Mouse (Mus musculus): ENCODE measurements around the gene Olfr96. TPM values are rescaled to one million over a fixed set of nuclear protein-coding genes. Genes with fewer than 3 reads are reported as not detected.
A peak's percentile ranks its signal among the peaks of the same experiment; 100 is the strongest.
"Not testable (repeated sequence)": the region's sequence is repeated elsewhere in the genome, so short reads cannot be mapped to it uniquely, and the experiment has no call there.

Olfr96 gene
- polyA plus RNA-seq, 1 experiment from 2014 or later, result not detected

- no peaks in the 10 kb centered on the region for H3K36me3 ChIP-seq
- no peak within 1 kb of the TSS for H3K4me3 ChIP-seq
- no peaks in the 10 kb centered on the region for H3K9me3 ChIP-seq
- 84% methylated on average over 3 of the region's 3 CpGs for WGBS
- no peak within 1 kb of the TSS for H3K9ac ChIP-seq
- H3K4me1 ChIP-seq (replicated peaks), result 0 out of 2 replicates have a peak, but pooled peaks cover 4% of the 10 kb centered on the region
- peaks cover 8% of the 10 kb centered on the region; the same call in 1 of the 2 replicates for H3K27me3 ChIP-seq
- ATAC-seq (ENCODE audit: low FRiP score, low read depth), result no peak
- no peak within 1 kb of the TSS for H3K4me2 ChIP-seq
- H3K27ac ChIP-seq (replicated peaks), result no peak within 1 kb of the TSS
These were observed 6.9 kb upstream of the Olfr96 start, which contains the start of gene Olfr95 for GRCm38 (mm10) chr17:37213018-37213417. TSS of gene Olfr95 (minus strand) at chr17:37213118.

GRCm38 (mm10) chr17:37218486-37218885 is 1.5 kb upstream of the Olfr96 start:
- no peaks in the 10 kb centered on the region for H3K27me3 ChIP-seq
- 88% methylated on average over 3 of the region's 3 CpGs for WGBS
- no peak for ATAC-seq (ENCODE audit: low FRiP score, low read depth)

GRCm38 (mm10) chr17:37221879-37222278 is 1.9 kb downstream of the Olfr96 start:
- 31% methylated on average over 1 of the region's 1 CpGs for WGBS

More at GRCm38 (mm10) chr17:37218486-37218885, 1.5 kb upstream of the Olfr96 start:
- Histone ChIP-seq H3K4me3 (no peak overlapping the region), H3K4me1 (replicated peaks) (no peaks in the 10 kb centered on the region), H3K4me2 (no peak overlapping the region), H3K9me3 (no peaks in the 10 kb centered on the region), H3K36me3 (no peaks in the 10 kb centered on the region), H3K9ac (no peak overlapping the region), H3K27ac (replicated peaks) (no peak overlapping the region)

GRCm38 (mm10) chr17:37237230-37237629 is 17.3 kb downstream of the Olfr96 start, which contains the start of gene Olfr97:
TSS of gene Olfr97 (minus strand) at chr17:37237330.
- H3K36me3 ChIP-seq; ATAC-seq (ENCODE audit: low FRiP score, low read depth); H3K4me2 ChIP-seq; H3K27ac ChIP-seq (replicated peaks); H3K9ac ChIP-seq; H3K4me1 ChIP-seq (replicated peaks); H3K27me3 ChIP-seq; H3K9me3 ChIP-seq; H3K4me3 ChIP-seq: not testable (repeated sequence)
- 95% methylated on average over 2 of the region's 2 CpGs for WGBS

More at GRCm38 (mm10) chr17:37221879-37222278, 1.9 kb downstream of the Olfr96 start:
- Histone ChIP-seq H3K4me2 (no peak overlapping the region), H3K9ac (no peak overlapping the region), H3K27me3 (no peaks in the 10 kb centered on the region), H3K4me3 (no peak overlapping the region), H3K27ac (replicated peaks) (no peak overlapping the region), H3K4me1 (replicated peaks) (no peaks in the 10 kb centered on the region), H3K9me3 (no peaks in the 10 kb centered on the region), H3K36me3 (no peaks in the 10 kb centered on the region)
- no peak for ATAC-seq (ENCODE audit: low FRiP score, low read depth)

GRCm38 (mm10) chr17:37242198-37242597 is 22.3 kb downstream of the Olfr96 start:
- no peaks in the 10 kb centered on the region for H3K27me3 ChIP-seq
- no peak overlapping the region for H3K4me2 ChIP-seq
- no peak overlapping the region for H3K9ac ChIP-seq
- WGBS, result 58% methylated on average over 3 of the region's 3 CpGs
- H3K36me3 ChIP-seq, result no peaks in the 10 kb centered on the region
- ATAC-seq (ENCODE audit: low FRiP score, low read depth), result no peak
- no peak overlapping the region for H3K4me3 ChIP-seq
- H3K9me3 ChIP-seq, result no peaks in the 10 kb centered on the region
- H3K4me1 ChIP-seq (replicated peaks), result no peaks in the 10 kb centered on the region
- H3K27ac ChIP-seq (replicated peaks), result no peak overlapping the region

- Histone ChIP-seq H3K36me3 (no peaks in the 10 kb centered on the region), H3K9ac (no peak overlapping the region), H3K4me3 (no peak overlapping the region), H3K9me3 (no peaks in the 10 kb centered on the region), H3K27ac (replicated peaks) (no peak overlapping the region), H3K27me3 (no peaks in the 10 kb centered on the region), H3K4me1 (replicated peaks) (no peaks in the 10 kb centered on the region), H3K4me2 (no peak overlapping the region)
- WGBS, result 34% methylated on average over 5 of the region's 5 CpGs
- no peak for ATAC-seq (ENCODE audit: low FRiP score, low read depth)
These were observed 26.8 kb downstream of the Olfr96 start for GRCm38 (mm10) chr17:37246715-37247114.

- no peaks in the 10 kb centered on the region for H3K36me3 ChIP-seq
- no peak overlapping the region for H3K4me3 ChIP-seq
- H3K4me2 ChIP-seq, result no peak overlapping the region
- no peak for ATAC-seq (ENCODE audit: low FRiP score, low read depth)
- H3K27me3 ChIP-seq, result no peaks in the 10 kb centered on the region
- H3K27ac ChIP-seq (replicated peaks), result no peak overlapping the region
- no peaks in the 10 kb centered on the region for H3K4me1 ChIP-seq (replicated peaks)
- H3K9me3 ChIP-seq, result no peaks in the 10 kb centered on the region
- H3K9ac ChIP-seq, result no peak overlapping the region
These were observed 29.5 kb downstream of the Olfr96 start for GRCm38 (mm10) chr17:37249460-37249859.

GRCm38 (mm10) chr17:37250544-37250943 is 30.6 kb downstream of the Olfr96 start:
- H3K9me3 ChIP-seq, result no peaks in the 10 kb centered on the region
- no peaks in the 10 kb centered on the region for H3K4me1 ChIP-seq (replicated peaks)
- WGBS, result 21% methylated on average over 1 of the region's 1 CpGs
- no peaks in the 10 kb centered on the region for H3K27me3 ChIP-seq
- H3K36me3 ChIP-seq, result no peaks in the 10 kb centered on the region
- H3K9ac ChIP-seq, result no peak overlapping the region
- no peak for ATAC-seq (ENCODE audit: low FRiP score, low read depth)
- no peak overlapping the region for H3K27ac ChIP-seq (replicated peaks)
- no peak overlapping the region for H3K4me3 ChIP-seq
- no peak overlapping the region for H3K4me2 ChIP-seq

GRCm38 (mm10) chr17:37263626-37264025 is 43.7 kb downstream of the Olfr96 start, which contains the start of gene Olfr98:
TSS of gene Olfr98 (minus strand) at chr17:37263749.
- Histone ChIP-seq H3K27me3 (no peaks in the 10 kb centered on the region), H3K4me3 (no peak within 1 kb of the TSS), H3K27ac (replicated peaks) (no peak within 1 kb of the TSS), H3K9ac (no peak within 1 kb of the TSS), H3K4me2 (no peak within 1 kb of the TSS), H3K36me3 (no peaks in the 10 kb centered on the region), H3K4me1 (replicated peaks) (no peaks in the 10 kb centered on the region), H3K9me3 (no peaks in the 10 kb centered on the region)
- ATAC-seq (ENCODE audit: low FRiP score, low read depth), result no peak
- 78% methylated on average over 1 of the region's 1 CpGs for WGBS

GRCm38 (mm10) chr17:37270058-37270701 is 50.2 kb downstream of the Olfr96 start, which contains the start of gene H2-M3:
TSS of gene H2-M3 (plus strand) at chr17:37270220.
- H3K27ac ChIP-seq (replicated peaks), result no peak within 1 kb of the TSS

GRCm38 (mm10) chr17:37270702-37271092 is 50.8 kb downstream of the Olfr96 start:
- peak; percentile 45 for ATAC-seq (ENCODE audit: low FRiP score, low read depth)
- Histone ChIP-seq H3K4me3 (peak overlapping the region; percentile 56), H3K4me2 (peak overlapping the region; percentile 95), H3K9me3 (no peaks in the 10 kb centered on the region), H3K27ac (replicated peaks) (no peak overlapping the region), H3K36me3 (no peaks in the 10 kb centered on the region), H3K4me1 (replicated peaks) (no peaks in the 10 kb centered on the region), H3K9ac (peak overlapping the region; percentile 39; the same call in 1 of the 2 replicates), H3K27me3 (no peaks in the 10 kb centered on the region)
- WGBS, result 68% methylated on average over 8 of the region's 8 CpGs

More at GRCm38 (mm10) chr17:37270058-37270701, 50.2 kb downstream of the Olfr96 start, which contains the start of gene H2-M3:
- 4% methylated on average over 26 of the region's 26 CpGs for WGBS
- Histone ChIP-seq H3K9ac (peak within 1 kb of the TSS; percentile 39), H3K4me3 (peak within 1 kb of the TSS; percentile 56), H3K27me3 (no peaks in the 10 kb centered on the region), H3K4me1 (replicated peaks) (no peaks in the 10 kb centered on the region), H3K9me3 (no peaks in the 10 kb centered on the region), H3K36me3 (no peaks in the 10 kb centered on the region), H3K4me2 (peak within 1 kb of the TSS; percentile 95)
- peak; percentile 97 for ATAC-seq (ENCODE audit: low FRiP score, low read depth)

GRCm38 (mm10) chr17:37275626-37276248 is 55.8 kb downstream of the Olfr96 start:
- 86% methylated on average over 2 of the region's 2 CpGs for WGBS
- no peak for ATAC-seq (ENCODE audit: low FRiP score, low read depth)
- H3K9ac ChIP-seq, result no peak overlapping the region
- H3K4me3 ChIP-seq, result no peak overlapping the region
- H3K36me3 ChIP-seq, result no peaks in the 10 kb centered on the region
- H3K27ac ChIP-seq (replicated peaks), result no peak overlapping the region
- no peaks in the 10 kb centered on the region for H3K4me1 ChIP-seq (replicated peaks)
- H3K27me3 ChIP-seq, result no peaks in the 10 kb centered on the region
- H3K9me3 ChIP-seq, result no peaks in the 10 kb centered on the region
- H3K4me2 ChIP-seq, result no peak overlapping the region
